Mouse (Mus musculus) induced T-regulatory cell, adult 2 months (primary cell): ENCODE measurements around the gene Ppp2r5c.

ENCODE experiments used
- DNase-seq: peaks from one replicate; pipeline ENCODE4 v3.0.0-alpha.2; 2012; ENCODE audit warnings: low read depth

Gene Ppp2r5c

GRCm38 (mm10) chr12:110488031-110488430 is 41.1 kb downstream of the Ppp2r5c start:
- peak; percentile 29 for DNase-seq

- DNase-seq, result peak; percentile 65
Measured at GRCm38 (mm10) chr12:110489946-110490701, 43.2 kb downstream of the Ppp2r5c start.

- peak; percentile 24 for DNase-seq
Measured at GRCm38 (mm10) chr12:110492436-110492835, 45.5 kb downstream of the Ppp2r5c start.

GRCm38 (mm10) chr12:110493597-110494369 is 46.9 kb downstream of the Ppp2r5c start:
- DNase-seq, result peak; percentile 60

- peak; percentile 78 for DNase-seq
Measured at GRCm38 (mm10) chr12:110494846-110495245, 47.9 kb downstream of the Ppp2r5c start.

- peak; percentile 63 for DNase-seq
Measured at GRCm38 (mm10) chr12:110495260-110495659, 48.3 kb downstream of the Ppp2r5c start.

- DNase-seq, result peak; percentile 71
Measured at GRCm38 (mm10) chr12:110496016-110496415, 49.1 kb downstream of the Ppp2r5c start.

- no peak for DNase-seq
Measured at GRCm38 (mm10) chr12:110497013-110497412, 50.1 kb downstream of the Ppp2r5c start.

GRCm38 (mm10) chr12:110497485-110497884 is 50.6 kb downstream of the Ppp2r5c start:
- peak; percentile 69 for DNase-seq

GRCm38 (mm10) chr12:110498283-110499224 is 51.6 kb downstream of the Ppp2r5c start:
- DNase-seq, result peak; percentile 84

- peak; percentile 87 for DNase-seq
Measured at GRCm38 (mm10) chr12:110499225-110499992, 52.5 kb downstream of the Ppp2r5c start.

- peak; percentile 79 for DNase-seq
Measured at GRCm38 (mm10) chr12:110500095-110500494, 53.2 kb downstream of the Ppp2r5c start.

- peak; percentile 89 for DNase-seq
Measured at GRCm38 (mm10) chr12:110503406-110504144, 56.7 kb downstream of the Ppp2r5c start.

- no peak for DNase-seq
Measured at GRCm38 (mm10) chr12:110504145-110504490, 57.2 kb downstream of the Ppp2r5c start.

- peak; percentile 85 for DNase-seq
Measured at GRCm38 (mm10) chr12:110504793-110505192, 57.9 kb downstream of the Ppp2r5c start.

GRCm38 (mm10) chr12:110506046-110506445 is 59.1 kb downstream of the Ppp2r5c start:
- peak; percentile 85 for DNase-seq

- DNase-seq, result no peak
Measured at GRCm38 (mm10) chr12:110507714-110508297, 60.9 kb downstream of the Ppp2r5c start.

GRCm38 (mm10) chr12:110508680-110509079 is 61.8 kb downstream of the Ppp2r5c start:
- DNase-seq, result no peak

- DNase-seq, result no peak
Measured at GRCm38 (mm10) chr12:110510171-110510871, 63.4 kb downstream of the Ppp2r5c start.

GRCm38 (mm10) chr12:110511201-110511600 is 64.3 kb downstream of the Ppp2r5c start:
- no peak for DNase-seq
